Mouse (Mus musculus) embryonic facial prominence, embryonic 10.5 days (tissue): ENCODE data around the gene Eva1b. TPM values are rescaled to one million over a fixed set of nuclear protein-coding genes. Genes with fewer than 3 reads are reported as not detected.

Experiments used
- DNase-seq: peaks from one replicate; pipeline ENCODE4 v3.0.0-alpha.2; 2017; ENCODE audit warnings: low spot score
- H3K27ac ChIP-seq: fragments of 300-500 bp; sonication (generic); replicated peaks from 2 replicates; pipeline ENCODE4 v1.5.1; 2016; ENCODE audit warnings: mild to moderate bottlenecking
- H3K27me3 ChIP-seq: fragments of 300-500 bp; sonication (generic); replicated peaks from 2 replicates; pipeline ENCODE4 v1.6.1; 2016; ENCODE audit warnings: low read depth, mild to moderate bottlenecking; ENCODE audit not compliant: poor library complexity, severe bottlenecking
- H3K36me3 ChIP-seq: fragments of 300-500 bp; sonication (generic); replicated peaks from 2 replicates; pipeline ENCODE4 v1.6.1; 2016; ENCODE audit warnings: mild to moderate bottlenecking, moderate library complexity
- H3K4me1 ChIP-seq: fragments of 300-500 bp; sonication (generic); 2 replicates; pipeline ENCODE4 v1.6.1; 2016
- H3K4me3 ChIP-seq: fragments of 300-500 bp; sonication (generic); 2 replicates; pipeline ENCODE4 v1.5.1; 2016; ENCODE audit warnings: mild to moderate bottlenecking, moderate library complexity
- H3K9me3 ChIP-seq: fragments of 300-500 bp; sonication (generic); 2 replicates; pipeline ENCODE4 v1.6.1; 2016; ENCODE audit warnings: mild to moderate bottlenecking
- WGBS: fragments of 180-500 bp; shearing (Covaris S2); methylation state at CpG from one replicate; pipeline ENCODE4 v1.1.7; 2016; 5-methylcytosine and 5-hydroxymethylcytosine counted together
- polyA plus RNA-seq: library from polyadenylated mRNA; unstranded; fragments of >200 nt; fragmentation: Nextera tagmentation; extraction: Ambion mirVana; gene quantifications from 2 replicates; pipeline ENCODE4 v1.2.1, GENCODE M21; 2016

The Eva1b gene
- polyA plus RNA-seq, 1 experiment from 2014 or later = 38.9 TPM

DNA sequence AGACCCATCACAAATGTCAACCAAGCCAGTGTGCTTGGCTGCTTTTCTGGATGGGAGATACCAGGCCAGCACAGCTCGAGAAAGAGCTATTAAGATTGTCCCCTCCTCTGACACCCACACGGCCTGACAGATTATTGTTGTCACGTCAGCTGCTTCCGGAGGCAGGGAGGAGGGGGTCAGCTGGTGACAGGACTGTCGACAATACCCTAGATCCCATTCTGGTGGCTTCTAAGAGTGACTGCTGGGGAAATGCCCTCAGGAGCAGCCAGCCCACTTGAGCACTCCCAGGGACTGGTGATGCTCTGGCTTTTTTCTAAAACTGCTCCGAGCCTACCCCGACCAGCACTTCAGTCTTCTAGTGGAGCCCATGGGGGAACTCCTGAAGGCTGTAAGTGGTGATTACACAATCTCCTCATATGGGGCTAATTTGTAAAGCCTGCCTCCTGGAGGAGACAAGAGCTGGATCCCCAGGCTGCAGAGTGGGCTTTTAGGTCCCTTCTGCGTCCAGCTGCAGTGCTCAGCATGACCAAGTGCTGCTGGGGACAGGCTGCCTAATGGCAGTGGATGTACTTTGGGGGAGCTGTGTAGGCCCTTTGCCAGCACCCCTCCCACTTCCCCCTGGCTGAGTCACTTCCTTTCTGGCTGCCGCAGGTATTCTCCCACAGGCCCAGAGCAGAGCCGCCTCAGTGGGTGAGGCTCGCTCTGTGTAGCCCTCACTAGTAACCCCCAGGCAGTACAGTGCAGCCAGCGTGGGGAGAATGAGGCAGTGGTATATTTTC lies 37.0 kb upstream of the Eva1b start:
- H3K4me1 ChIP-seq = peaks cover 57% of the 10 kb centered on the region
- H3K9me3 ChIP-seq = no peaks in the 10 kb centered on the region
- peak overlapping the region; percentile 36; the same call in 1 of the 2 replicates for H3K4me3 ChIP-seq
- DNase-seq = peak; percentile 24
- H3K27me3 ChIP-seq = no peaks in the 10 kb centered on the region
- 10% methylated on average over 12 of the region's 12 CpGs for WGBS
- H3K36me3 ChIP-seq = no peaks in the 10 kb centered on the region
- H3K27ac ChIP-seq = peak overlapping the region; percentile 79

DNA sequence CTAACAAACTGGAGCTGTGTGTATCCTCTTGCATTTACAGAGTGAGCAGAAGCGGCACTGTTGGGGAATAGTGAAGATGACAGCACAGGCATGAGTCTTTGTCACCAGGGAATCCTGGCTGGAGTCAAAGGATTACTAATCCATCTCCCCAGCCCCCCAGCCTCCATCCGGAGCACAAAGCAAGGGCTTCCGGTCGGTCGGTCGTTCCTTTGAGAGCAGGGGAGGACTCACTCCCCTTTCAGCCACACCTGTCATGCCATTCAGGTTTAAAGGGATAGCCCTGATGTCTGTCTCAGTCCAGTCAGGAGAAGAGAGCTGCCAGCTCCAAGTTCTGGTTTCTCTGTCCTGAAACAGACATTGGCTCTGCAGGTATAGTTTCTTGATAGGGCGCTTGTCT lies 36.4 kb upstream of the Eva1b start:
- no peak for DNase-seq
- Histone ChIP-seq H3K36me3 (no peaks in the 10 kb centered on the region), H3K4me3 (peak overlapping the region; percentile 36; the same call in 1 of the 2 replicates), H3K27me3 (no peaks in the 10 kb centered on the region), H3K9me3 (no peaks in the 10 kb centered on the region), H3K4me1 (peaks cover 57% of the 10 kb centered on the region), H3K27ac (peak overlapping the region; percentile 79)
- WGBS = 22% methylated on average over 7 of the region's 7 CpGs

DNA sequence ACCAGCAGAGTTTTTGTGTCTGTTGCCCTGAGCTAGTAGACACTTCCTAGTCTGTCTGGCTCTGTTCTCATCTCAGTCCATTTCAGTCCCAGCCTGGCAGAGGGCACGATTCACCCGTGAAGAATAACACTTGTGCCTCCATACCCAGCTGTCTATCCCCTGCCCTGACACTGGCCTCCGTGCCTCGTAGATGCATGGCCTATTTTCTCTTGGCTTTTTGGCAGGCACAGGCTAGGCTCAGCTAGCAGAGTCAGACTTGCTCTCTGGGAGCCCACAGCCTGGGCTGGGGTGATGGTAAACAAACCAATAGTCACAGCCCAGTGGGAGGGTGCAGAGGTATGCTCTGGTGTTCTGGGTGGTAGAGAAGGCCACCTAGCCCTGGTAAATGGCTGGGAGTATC lies 34.3 kb upstream of the Eva1b start:
- no peaks in the 10 kb centered on the region for H3K9me3 ChIP-seq
- no peak for DNase-seq

DNA sequence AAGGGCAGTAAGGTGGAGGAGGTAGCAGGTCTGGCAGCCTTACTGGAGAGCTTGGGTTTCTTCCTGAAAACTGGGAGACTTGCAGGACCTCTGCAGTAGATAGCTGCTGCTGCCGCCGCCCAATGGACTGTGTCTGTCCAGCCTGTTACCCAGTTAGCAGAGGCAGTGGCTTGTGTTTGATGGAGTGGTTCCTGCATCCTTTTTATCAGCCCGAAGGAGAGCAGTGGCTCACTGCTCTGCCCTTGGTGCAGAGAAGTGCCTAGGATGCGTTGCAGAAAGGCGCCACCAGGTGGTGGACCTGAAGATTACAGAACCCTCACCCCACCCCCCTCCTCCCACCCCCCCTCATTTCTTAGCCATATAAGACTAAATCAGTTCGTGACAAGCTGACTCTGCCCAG lies 33.6 kb upstream of the Eva1b start:
- no peaks in the 10 kb centered on the region for H3K9me3 ChIP-seq
- H3K4me3 ChIP-seq = no peak overlapping the region
- 22% methylated on average over 6 of the region's 6 CpGs for WGBS
- no peaks in the 10 kb centered on the region for H3K27me3 ChIP-seq
- H3K27ac ChIP-seq = no peak overlapping the region
- DNase-seq = peak; percentile 66
- H3K36me3 ChIP-seq = peaks cover 17% of the 10 kb centered on the region; the same call in 1 of the 2 replicates
- peaks cover 40% of the 10 kb centered on the region for H3K4me1 ChIP-seq

More for the DNA sequence above, 34.3 kb upstream of the Eva1b start:
- no peak overlapping the region for H3K27ac ChIP-seq
- peaks cover 47% of the 10 kb centered on the region for H3K4me1 ChIP-seq
- 80% methylated on average over 4 of the region's 4 CpGs for WGBS
- H3K36me3 ChIP-seq = peaks cover 10% of the 10 kb centered on the region; the same call in 1 of the 2 replicates
- H3K4me3 ChIP-seq = no peak overlapping the region
- H3K27me3 ChIP-seq = no peaks in the 10 kb centered on the region

DNA sequence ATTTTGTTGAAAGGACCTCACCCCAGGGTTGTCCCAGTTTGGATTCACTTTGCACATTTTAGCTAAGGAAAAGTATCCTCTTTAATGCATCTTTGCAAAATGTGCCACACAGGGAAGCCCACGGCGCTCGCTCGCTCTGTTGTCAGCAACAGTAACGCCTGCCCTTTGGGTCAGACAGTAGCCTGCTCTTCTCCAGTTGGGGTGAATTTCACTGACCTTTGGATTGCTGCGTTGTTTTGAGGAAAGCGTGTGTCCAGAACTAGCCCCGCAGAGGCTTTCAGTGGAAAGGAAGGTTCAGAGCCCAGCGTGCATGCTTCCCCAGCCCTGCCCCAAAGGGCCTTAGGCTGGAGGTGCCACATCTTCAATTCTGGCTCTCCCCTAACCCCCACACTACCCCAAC lies 32.1 kb upstream of the Eva1b start:
- DNase-seq = no peak
- Histone ChIP-seq H3K27me3 (no peaks in the 10 kb centered on the region), H3K4me1 (peaks cover 25% of the 10 kb centered on the region), H3K27ac (no peak overlapping the region), H3K36me3 (peaks cover 24% of the 10 kb centered on the region; the same call in 1 of the 2 replicates), H3K9me3 (no peaks in the 10 kb centered on the region), H3K4me3 (no peak overlapping the region)
- WGBS = 85% methylated on average over 9 of the region's 9 CpGs

DNA sequence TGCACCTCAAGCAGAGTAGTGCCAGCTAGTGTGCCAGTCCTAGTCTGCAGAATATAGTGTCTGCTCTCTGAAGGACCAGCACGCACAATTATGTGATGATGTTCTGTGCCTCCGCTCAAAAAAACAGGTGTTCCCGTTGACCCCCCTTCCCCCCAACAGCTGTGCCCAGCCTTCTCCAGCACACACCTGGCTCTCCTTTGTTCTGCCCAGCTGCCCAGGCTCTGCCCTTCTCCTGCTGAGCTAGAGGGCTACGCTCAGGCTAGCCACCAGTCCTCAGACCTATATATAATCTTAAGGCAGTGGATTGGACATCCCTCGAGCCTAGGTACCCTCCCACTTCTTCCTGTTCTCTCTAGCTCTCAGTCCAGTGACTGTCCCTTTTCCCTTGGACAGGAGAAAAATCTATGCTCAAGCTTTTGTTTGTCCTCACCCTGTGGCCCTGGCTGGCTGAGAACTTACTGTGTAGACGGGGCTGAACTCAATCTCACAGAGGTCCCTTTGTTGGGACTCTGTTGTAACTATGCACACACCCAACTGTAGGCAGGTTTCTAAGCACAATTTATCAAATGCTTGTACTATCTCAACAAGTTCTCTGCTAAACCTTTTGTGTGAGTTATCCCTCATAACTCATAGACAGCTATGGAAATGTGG lies 31.5 kb upstream of the Eva1b start:
- H3K27ac ChIP-seq = 0 out of 2 replicates have a peak overlapping the region, but pooled peaks have one; percentile 27
- 73% methylated on average over 6 of the region's 6 CpGs for WGBS
- H3K9me3 ChIP-seq = peaks cover 2% of the 10 kb centered on the region; the same call in 1 of the 2 replicates
- DNase-seq = no peak
- peaks cover 20% of the 10 kb centered on the region for H3K4me1 ChIP-seq
- no peak overlapping the region for H3K4me3 ChIP-seq
- H3K36me3 ChIP-seq = peaks cover 30% of the 10 kb centered on the region
- no peaks in the 10 kb centered on the region for H3K27me3 ChIP-seq

DNA sequence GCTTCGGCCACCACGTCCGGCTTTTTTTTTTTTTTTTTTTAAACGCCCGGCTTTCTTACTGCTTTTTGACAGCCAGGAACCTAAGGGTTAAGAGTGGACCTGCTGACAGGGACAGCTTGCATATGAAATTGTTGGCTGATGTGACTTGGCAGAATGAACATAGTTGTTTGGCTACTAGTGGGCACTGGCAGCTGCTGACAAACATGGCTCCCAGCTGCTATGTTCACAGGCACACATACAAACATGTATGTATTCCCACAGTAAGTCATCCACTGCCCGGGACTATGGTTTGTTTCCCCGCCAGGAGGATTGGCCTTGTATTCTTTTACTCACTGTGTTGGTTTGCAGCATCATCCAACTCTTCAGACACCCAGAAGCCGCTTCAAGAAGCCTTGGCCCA lies 30.4 kb upstream of the Eva1b start:
- Histone ChIP-seq H3K27me3 (no peaks in the 10 kb centered on the region), H3K4me3 (no peak overlapping the region), H3K9me3 (peaks cover 11% of the 10 kb centered on the region; the same call in 1 of the 2 replicates), H3K36me3 (peaks cover 41% of the 10 kb centered on the region), H3K4me1 (peaks cover 12% of the 10 kb centered on the region), H3K27ac (no peak overlapping the region)
- no peak for DNase-seq
- 92% methylated on average over 8 of the region's 8 CpGs for WGBS

DNA sequence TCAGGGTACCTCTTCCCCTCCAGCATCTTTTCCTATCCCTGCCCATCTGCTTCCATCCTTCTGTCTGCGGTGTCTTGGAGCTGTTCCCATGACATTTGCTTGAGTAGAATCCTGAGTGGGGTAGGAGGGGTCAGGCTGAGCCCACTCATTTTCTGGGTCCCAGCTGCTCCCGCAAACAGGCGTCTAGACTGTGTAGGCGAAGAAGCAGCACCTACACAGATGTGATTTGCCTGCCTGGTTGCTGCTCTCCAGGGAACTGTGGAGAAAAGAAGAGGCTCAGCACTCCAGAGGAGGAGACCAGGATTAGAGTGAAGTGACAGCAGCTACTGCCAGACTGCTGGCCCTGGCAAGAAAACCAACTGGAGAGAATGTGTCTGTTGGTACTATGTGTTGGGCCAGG lies 28.9 kb upstream of the Eva1b start:
- Histone ChIP-seq H3K36me3 (peaks cover 46% of the 10 kb centered on the region), H3K4me1 (peaks cover 12% of the 10 kb centered on the region), H3K27me3 (no peaks in the 10 kb centered on the region), H3K4me3 (no peak overlapping the region), H3K27ac (no peak overlapping the region), H3K9me3 (peaks cover 11% of the 10 kb centered on the region; the same call in 1 of the 2 replicates)
- DNase-seq = no peak
- WGBS = 92% methylated on average over 4 of the region's 4 CpGs

DNA sequence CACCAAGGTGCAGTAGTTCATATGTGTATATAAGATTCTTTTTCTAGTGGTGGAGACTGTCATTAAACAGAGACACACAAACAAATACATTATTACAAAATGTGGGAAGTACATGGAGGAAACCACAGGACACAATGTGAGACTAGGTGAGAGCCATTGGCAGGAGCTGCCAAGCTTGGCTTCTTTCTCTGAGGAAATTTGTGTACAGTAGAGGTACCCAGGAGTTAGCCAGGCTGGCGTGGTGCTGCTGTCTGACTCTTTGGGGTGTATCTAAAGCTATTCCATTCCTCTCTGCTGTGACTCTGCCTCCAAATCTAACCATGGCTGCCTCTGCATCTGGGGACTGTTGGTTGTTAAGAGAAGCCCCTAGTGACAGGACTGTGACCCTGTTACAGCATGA lies 28.5 kb upstream of the Eva1b start:
- Histone ChIP-seq H3K9me3 (peaks cover 11% of the 10 kb centered on the region; the same call in 1 of the 2 replicates), H3K36me3 (peaks cover 48% of the 10 kb centered on the region), H3K4me1 (peaks cover 9% of the 10 kb centered on the region), H3K27ac (no peak overlapping the region), H3K27me3 (no peaks in the 10 kb centered on the region), H3K4me3 (no peak overlapping the region)
- 76% methylated on average over 1 of the region's 1 CpGs for WGBS
- no peak for DNase-seq

DNA sequence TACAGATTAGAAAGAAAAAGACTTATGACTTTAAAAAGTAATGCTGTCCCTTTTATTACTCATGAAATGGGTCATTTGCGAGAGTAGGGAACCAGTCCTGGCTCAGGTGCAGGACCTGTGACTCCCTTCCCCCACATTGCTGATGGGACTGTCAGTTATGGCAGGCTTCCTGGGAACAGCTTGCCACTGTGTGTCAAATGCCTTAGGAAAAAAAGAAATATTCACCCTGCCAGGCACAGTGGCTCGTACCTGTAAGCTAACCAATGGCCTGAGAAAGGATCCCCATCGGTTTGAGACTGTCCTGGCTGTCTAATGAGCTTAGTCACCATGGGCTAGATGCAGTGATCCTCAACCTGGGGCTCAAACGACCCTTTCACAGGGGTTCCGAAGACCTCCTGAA lies 27.5 kb upstream of the Eva1b start:
- H3K4me1 ChIP-seq = peaks cover 9% of the 10 kb centered on the region
- H3K4me3 ChIP-seq = no peak overlapping the region
- no peaks in the 10 kb centered on the region for H3K27me3 ChIP-seq
- peaks cover 11% of the 10 kb centered on the region; the same call in 1 of the 2 replicates for H3K9me3 ChIP-seq
- DNase-seq = no peak
- WGBS = 92% methylated on average over 5 of the region's 5 CpGs
- H3K36me3 ChIP-seq = peaks cover 58% of the 10 kb centered on the region
- no peak overlapping the region for H3K27ac ChIP-seq

DNA sequence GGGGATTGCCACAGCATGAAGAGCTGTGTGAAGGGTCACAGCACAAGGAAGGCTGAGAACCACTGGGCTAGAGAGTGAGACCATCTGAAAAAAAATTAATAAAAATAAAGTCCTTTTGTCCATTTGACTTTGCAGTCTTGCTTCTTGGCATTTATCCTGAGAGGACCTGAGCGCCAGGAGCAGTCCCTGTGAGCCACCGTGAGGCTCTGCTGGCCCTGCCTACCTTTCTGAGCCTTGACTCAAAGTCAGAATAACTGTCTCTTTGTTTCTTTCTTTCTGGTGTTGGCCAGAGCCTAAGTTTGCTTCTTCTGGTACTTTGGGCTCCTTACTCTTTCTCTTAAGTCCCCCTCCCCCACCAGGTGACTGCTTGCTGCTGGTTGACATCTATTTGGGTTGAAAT lies 27.0 kb upstream of the Eva1b start:
- peaks cover 11% of the 10 kb centered on the region; the same call in 1 of the 2 replicates for H3K9me3 ChIP-seq
- no peaks in the 10 kb centered on the region for H3K27me3 ChIP-seq
- DNase-seq = no peak
- 93% methylated on average over 2 of the region's 2 CpGs for WGBS
- H3K27ac ChIP-seq = no peak overlapping the region
- H3K4me1 ChIP-seq = peaks cover 7% of the 10 kb centered on the region
- H3K4me3 ChIP-seq = no peak overlapping the region
- H3K36me3 ChIP-seq = peaks cover 62% of the 10 kb centered on the region

DNA sequence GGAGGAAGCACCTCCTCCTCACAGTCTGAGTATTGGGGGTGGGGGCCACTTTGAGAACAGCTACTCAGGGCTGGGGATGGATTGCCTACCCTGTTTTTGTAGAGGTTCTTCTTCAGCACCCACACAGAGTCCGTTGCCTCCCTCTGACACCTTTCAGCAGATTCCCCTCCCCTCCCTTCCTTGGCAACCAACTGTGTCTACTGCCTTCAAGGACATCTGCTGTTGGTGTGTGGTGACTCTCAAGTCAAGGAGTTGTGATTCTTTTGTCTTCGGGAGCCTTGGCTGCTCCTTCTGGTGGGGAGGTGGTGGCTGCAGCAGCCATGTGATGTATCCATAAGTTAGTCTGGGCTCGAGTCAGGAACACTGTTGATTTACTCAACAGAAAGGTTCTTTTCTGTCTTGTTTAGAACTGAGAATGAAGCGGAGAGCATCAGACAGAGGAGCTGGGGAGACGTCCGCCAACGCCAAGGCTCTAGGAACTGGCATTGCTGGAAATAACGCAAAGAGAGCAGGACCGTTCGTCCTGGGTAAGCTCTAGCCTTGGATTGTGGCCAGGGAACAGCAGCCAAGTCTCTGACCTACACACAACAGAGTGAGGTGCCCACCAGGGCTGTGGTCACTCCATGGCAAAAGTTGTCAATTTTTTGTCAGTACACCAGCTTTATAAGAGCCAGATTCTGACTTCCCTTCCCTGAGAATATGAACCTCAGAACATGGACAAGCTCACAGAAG lies 24.1 kb upstream of the Eva1b start:
- 92% methylated on average over 10 of the region's 10 CpGs for WGBS
- DNase-seq = no peak
- Histone ChIP-seq H3K9me3 (peaks cover 11% of the 10 kb centered on the region; the same call in 1 of the 2 replicates), H3K4me3 (no peak overlapping the region), H3K27ac (no peak overlapping the region), H3K27me3 (no peaks in the 10 kb centered on the region), H3K4me1 (no peaks in the 10 kb centered on the region), H3K36me3 (peaks cover 79% of the 10 kb centered on the region)
